Comparison of ENCODE assay signal across 8 mouse cellular contexts in the genomic region with DNA sequence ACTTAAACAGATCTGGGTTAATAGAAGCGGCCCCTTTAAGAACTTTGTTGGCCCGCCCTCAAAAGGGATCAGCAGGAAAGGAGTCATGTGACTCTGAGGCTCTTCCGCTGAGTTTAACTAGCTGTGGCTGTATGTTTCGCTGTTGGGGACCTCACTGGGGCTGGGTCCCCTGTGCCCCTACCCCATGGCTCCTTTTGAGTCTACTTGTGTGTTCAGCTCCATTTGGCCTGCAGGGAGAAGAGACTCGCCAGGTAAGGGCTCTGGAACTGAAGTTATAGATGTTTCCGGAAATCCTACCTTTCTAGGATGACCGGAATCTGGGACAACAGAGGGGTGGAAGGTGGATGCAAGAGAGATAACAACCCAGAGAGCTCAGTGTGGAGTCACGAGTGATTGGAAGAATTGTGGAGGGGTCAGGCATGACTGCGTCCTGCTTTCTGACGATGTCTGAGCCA. TPM values are rescaled to one million over a fixed set of nuclear protein-coding genes. Genes with fewer than 3 reads are reported as not detected.
DNase-seq lines count a peak whose midpoint lies in the region; ATAC-seq and TF ChIP-seq lines count a peak whose summit lies in the region.

A gene (plus strand): TSS at position 73 of the 455 bp plus-strand sequence.

- 0 out of 2 replicates have a peak within 1 kb of the TSS, but pooled peaks have one; percentile 13 for H3K27ac ChIP-seq in embryonic facial prominence, embryonic 13.5 days
- H3K27ac ChIP-seq in limb, embryonic 14.5 days (replicated peaks; ENCODE audit: low read depth, low read length): no peak within 1 kb of the TSS
- H3K27ac ChIP-seq in midbrain, embryonic 15.5 days: no peak within 1 kb of the TSS

- no peaks in the 10 kb centered on the region for H3K27me3 ChIP-seq in embryonic facial prominence, embryonic 13.5 days
- no peaks in the 10 kb centered on the region for H3K27me3 ChIP-seq in limb, embryonic 14.5 days (ENCODE audit: control insufficient read depth, insufficient read depth, low read length)
- H3K27me3 ChIP-seq in midbrain, embryonic 15.5 days (replicated peaks): no peaks in the 10 kb centered on the region

- peaks cover 70% of the 10 kb centered on the region for H3K36me3 ChIP-seq in embryonic facial prominence, embryonic 13.5 days
- H3K36me3 ChIP-seq in limb, embryonic 14.5 days (ENCODE audit: control insufficient read depth, insufficient read depth, low read length): peaks cover 65% of the 10 kb centered on the region
- peaks cover 34% of the 10 kb centered on the region for H3K36me3 ChIP-seq in midbrain, embryonic 15.5 days (replicated peaks)

- H3K4me2 ChIP-seq in embryonic facial prominence, embryonic 13.5 days: peak within 1 kb of the TSS; percentile 79
- H3K4me2 ChIP-seq in limb, embryonic 14.5 days (replicated peaks; ENCODE audit: low read depth, low read length, severe bottlenecking): peak within 1 kb of the TSS; percentile 80
- peak within 1 kb of the TSS; percentile 76 for H3K4me2 ChIP-seq in midbrain, embryonic 15.5 days

- no peak for ATAC-seq in embryonic facial prominence, embryonic 13.5 days (ENCODE audit: insufficient number of reproducible peaks, insufficient read depth, low FRiP score, low TSS enrichment, low read depth)
- ATAC-seq in limb, embryonic 14.5 days (ENCODE audit: low FRiP score, low read depth): peak; percentile 83
- ATAC-seq in midbrain, embryonic 15.5 days (replicated peaks): peak; percentile 84

- H3K4me1 ChIP-seq in embryonic facial prominence, embryonic 13.5 days: peaks cover 15% of the 10 kb centered on the region
- H3K4me1 ChIP-seq in limb, embryonic 14.5 days (ENCODE audit: control insufficient read depth, insufficient read depth, low read length): peaks cover 7% of the 10 kb centered on the region
- peaks cover 14% of the 10 kb centered on the region for H3K4me1 ChIP-seq in midbrain, embryonic 15.5 days

- peak within 1 kb of the TSS; percentile 79 for H3K9ac ChIP-seq in embryonic facial prominence, embryonic 13.5 days
- H3K9ac ChIP-seq in limb, embryonic 14.5 days (ENCODE audit: low read depth, low read length, severe bottlenecking): peak within 1 kb of the TSS; percentile 80
- peak within 1 kb of the TSS; percentile 73 for H3K9ac ChIP-seq in midbrain, embryonic 15.5 days

- under 1% methylated on average over 10 of the region's 10 CpGs for WGBS in embryonic facial prominence, embryonic 13.5 days
- WGBS in limb, embryonic 14.5 days: 2% methylated on average over 10 of the region's 10 CpGs
- 1% methylated on average over 10 of the region's 10 CpGs for WGBS in midbrain, embryonic 15.5 days

- TF ChIP-seq POLR2A in limb, embryonic 14.5 days (IDR thresholded peaks at IDR 0.05; ENCODE audit: borderline replicate concordance, extremely low read depth, insufficient read depth, insufficient read length): no peak

- no peaks in the 10 kb centered on the region for H3K9me3 ChIP-seq in embryonic facial prominence, embryonic 13.5 days
- no peaks in the 10 kb centered on the region for H3K9me3 ChIP-seq in limb, embryonic 14.5 days (ENCODE audit: control insufficient read depth, low read length)
- H3K9me3 ChIP-seq in midbrain, embryonic 15.5 days: no peaks in the 10 kb centered on the region

- H3K4me3 ChIP-seq in embryonic facial prominence, embryonic 13.5 days: peak within 1 kb of the TSS; percentile 62
- H3K4me3 ChIP-seq in limb, embryonic 14.5 days (replicated peaks; ENCODE audit: low read length): peak within 1 kb of the TSS; percentile 80
- peak within 1 kb of the TSS; percentile 70 for H3K4me3 ChIP-seq in midbrain, embryonic 15.5 days

- peak; percentile 78 for DNase-seq in 416B (ENCODE audit: low read depth)
- DNase-seq in adrenal gland, postnatal 36 days: peak; percentile 62 to 74
- DNase-seq in heart, adult 8-10 months (ENCODE audit: low spot score): peak; percentile 81
- peak; percentile 67 to 81 for DNase-seq in kidney, adult 8-10 months
- DNase-seq in limb, embryonic 14.5 days (ENCODE audit: low spot score): peak; percentile 84
- peak; percentile 53 to 68 for DNase-seq in spleen, postnatal 36 days (ENCODE audit: low spot score in 2 of 2)

RNA-seq across cellular contexts. Expression of the gene that starts here (rescaled TPM):
- total RNA-seq in adrenal gland, postnatal 36 days (2021): 100 to 1,000 TPM; 199 to 231 TPM
- 164 and 188 TPM in 2 replicates for polyA plus RNA-seq in embryonic facial prominence, embryonic 13.5 days (2015; fragmentation: Nextera tagmentation; extraction: Ambion mirVana)
- total RNA-seq in heart, adult 8-10 months (2022): 10 to 100 TPM; 74.5 to 85.8 (median 82.1) TPM
- polyA plus RNA-seq in limb, embryonic 14.5 days (2012; rRNA removed): 131 and 152 TPM in 2 replicates
- polyA plus RNA-seq in limb, embryonic 14.5 days (2014; fragmentation: Nextera tagmentation; extraction: Ambion mirVana): 127 and 130 TPM in 2 replicates
- 106 and 107 TPM in 2 replicates for polyA plus RNA-seq in midbrain, embryonic 15.5 days (2015; fragmentation: Nextera tagmentation; extraction: Ambion mirVana)
